Mouse (Mus musculus): ENCODE measurements around the gene Manba. TPM values are rescaled to one million over a fixed set of nuclear protein-coding genes. Genes with fewer than 3 reads are reported as not detected.
"Not testable (repeated sequence)": the region's sequence is repeated elsewhere in the genome, so short reads cannot be mapped to it uniquely, and the experiment has no call there.

The Manba gene
- 10 to 100 TPM in 1 of 2 experiments, 1 to 10 TPM in 1; 9.1 to 10.1 TPM for total RNA-seq (2021)
- long read RNA-seq, experiment 1, transcript Manba-201 (17 exons, 3,675 nt) = major isoform, 11 of 16 reads
- long read RNA-seq, experiment 1, partial matches to known transcripts = 5 of 16 reads
- long read RNA-seq, experiment 1, other reads (novel, unspliced or antisense) = 0 of 16 reads
- long read RNA-seq, experiment 2, transcript Manba-201 (17 exons, 3,675 nt) = major isoform, 6 of 7 reads
- long read RNA-seq, experiment 2, partial matches to known transcripts = 1 of 7 reads
- long read RNA-seq, experiment 2, other reads (novel, unspliced or antisense) = 0 of 7 reads

DNA sequence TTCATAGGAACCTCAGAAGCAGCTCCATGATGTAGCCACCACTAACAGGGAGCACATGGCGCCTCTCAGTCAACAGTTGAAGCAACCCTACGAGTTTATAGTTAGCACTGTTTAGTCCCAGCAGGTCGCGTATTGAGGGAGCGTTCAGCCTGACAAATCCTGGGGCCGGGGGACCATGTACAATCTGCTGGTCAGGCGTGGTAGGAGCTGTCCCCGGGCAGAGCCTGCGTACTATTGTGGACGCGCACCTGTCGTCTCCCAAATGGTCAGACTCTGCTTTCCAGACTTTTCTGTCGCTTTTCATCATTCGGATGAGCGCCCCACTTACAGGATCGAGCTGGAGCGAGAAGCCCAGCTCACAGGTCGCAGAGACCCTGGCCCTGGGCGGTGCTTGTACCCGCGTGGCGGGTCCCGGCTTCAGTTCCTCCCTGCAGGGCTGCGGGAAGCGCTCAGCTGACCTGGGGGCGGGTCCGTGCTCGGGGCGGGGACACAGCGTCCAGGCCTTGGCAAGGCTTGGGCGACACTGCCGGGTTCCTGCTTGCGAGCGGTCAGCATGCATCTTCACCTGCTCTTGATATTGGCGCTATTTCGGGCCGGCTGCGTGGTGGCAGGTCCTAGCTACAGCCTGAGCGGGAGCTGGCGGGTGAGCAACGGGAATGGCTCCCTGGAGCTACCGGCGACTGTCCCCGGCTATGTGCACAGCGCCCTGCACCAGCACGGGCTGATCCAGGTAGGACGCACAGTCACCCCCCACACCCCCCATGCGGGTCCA lies at the start of gene Manba:
TSS of gene Manba (plus strand) at position 484 of the 772 bp plus-strand sequence.
- peak; percentile 61 to 75 for DNase-seq (ENCODE audit: low spot score in 2 of 2)

DNA sequence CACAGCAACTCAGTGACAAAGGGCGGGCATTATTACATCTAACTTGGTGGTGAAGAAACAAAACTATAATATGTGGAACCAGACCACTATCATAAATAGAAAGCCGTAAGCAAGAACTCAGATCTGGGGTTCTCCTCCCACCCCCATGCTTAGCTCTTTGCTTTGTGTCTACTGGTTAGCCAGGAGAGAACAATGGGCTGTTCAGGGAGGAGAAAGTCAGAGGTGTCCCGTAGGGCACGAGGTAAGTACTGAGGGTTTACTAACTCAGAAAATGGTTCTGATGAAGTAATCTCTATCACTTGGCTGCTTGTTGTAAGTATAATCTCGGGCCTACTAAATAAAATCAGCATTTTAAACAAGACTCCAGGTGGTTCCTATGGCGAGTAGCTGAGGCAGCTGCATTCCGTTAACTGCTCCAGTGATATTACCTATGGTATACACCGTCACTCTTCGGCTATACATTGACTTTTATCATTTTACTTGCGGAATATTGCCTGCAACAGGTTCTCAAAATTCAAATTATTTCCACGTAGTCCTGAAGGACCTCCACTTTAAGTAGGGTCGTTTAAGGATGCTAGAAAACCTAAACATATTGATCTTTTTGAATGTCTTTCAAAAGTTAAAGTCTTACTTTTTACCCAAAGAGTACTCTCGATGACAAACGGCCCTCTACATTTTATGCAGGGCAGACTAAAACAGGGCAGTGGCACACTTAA lies 48.4 kb upstream of the Manba start:
- DNase-seq (ENCODE audit: low spot score in 2 of 2) = no peak

DNA sequence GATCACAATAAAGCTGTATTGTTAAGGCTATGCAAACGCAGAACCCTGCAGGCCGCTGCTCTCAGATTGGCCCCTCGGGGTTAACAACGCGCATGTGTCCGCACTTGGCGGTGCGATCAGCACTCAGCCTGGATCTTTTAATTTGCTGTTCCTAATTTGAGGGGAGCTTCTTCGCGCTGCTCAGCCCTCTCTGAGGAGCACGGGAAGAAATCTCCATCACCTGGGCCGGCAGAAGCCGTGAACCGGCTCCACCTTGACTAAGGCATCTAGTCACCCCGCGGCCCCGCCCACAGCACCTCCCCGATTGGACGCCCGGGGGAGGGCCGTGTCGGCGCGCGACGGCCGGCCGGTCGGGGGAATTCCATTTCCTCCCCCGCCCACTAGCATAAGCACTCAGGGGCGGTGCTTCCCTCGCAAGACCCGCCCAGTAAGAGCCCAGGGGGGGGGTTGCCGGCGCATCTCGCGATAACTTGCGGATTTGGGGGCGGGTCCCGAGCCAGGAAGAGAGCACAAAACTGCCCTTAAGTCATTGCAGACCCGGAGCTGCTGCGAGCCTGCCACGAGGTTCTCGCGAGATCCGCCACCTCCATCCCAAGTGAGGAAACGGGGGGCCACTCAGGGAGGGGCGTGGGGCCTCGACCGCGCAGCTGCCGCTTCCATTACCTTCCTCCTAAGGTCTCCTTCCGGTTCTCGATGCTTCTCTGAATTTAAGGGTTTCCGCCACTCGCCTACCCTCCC lies 47.5 kb upstream of the Manba start, which contains the start of gene Ube2d3:
TSS of gene Ube2d3 (plus strand) at position 392 of the 738 bp plus-strand sequence.
- DNase-seq (ENCODE audit: low spot score in 2 of 2) = peak; percentile 97 to 99

GRCm38 (mm10) chr3:135438531-135438912 lies 46.9 kb upstream of the Manba start:
- DNase-seq (ENCODE audit: low spot score in 2 of 2) = peak; percentile 91 to 92

- peak; percentile 61 to 77 for DNase-seq (ENCODE audit: low spot score in 2 of 2)
Measured at GRCm38 (mm10) chr3:135438913-135439531, 46.4 kb upstream of the Manba start.

- no peak for DNase-seq (ENCODE audit: low spot score in 2 of 2)
Measured at GRCm38 (mm10) chr3:135439651-135440050, 45.8 kb upstream of the Manba start.

DNA sequence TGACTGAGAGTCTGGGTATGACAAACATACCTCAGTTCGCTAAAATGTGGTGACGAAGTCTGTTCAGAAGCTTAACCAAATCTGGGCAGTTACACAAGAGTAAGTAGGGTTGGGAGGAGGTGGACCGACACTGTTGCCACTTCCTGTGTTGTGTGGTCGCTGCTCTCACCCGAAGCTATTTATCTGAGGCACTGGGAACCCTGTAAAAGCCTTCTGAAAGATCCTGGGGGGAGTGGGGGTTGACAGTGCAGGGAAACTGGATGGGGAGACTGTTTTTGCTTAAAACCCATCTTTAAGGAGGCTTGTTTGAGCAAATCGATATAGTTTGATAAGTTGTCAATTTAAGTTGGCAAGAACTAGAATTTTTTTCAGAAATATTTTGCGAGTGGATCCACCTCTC lies 45.2 kb upstream of the Manba start:
- peak in 1 of 2 experiments; percentile 19 for DNase-seq (ENCODE audit: low spot score in 2 of 2)

- DNase-seq (ENCODE audit: low spot score in 2 of 2) = no peak
Measured at GRCm38 (mm10) chr3:135440621-135441020, 44.8 kb upstream of the Manba start.

DNA sequence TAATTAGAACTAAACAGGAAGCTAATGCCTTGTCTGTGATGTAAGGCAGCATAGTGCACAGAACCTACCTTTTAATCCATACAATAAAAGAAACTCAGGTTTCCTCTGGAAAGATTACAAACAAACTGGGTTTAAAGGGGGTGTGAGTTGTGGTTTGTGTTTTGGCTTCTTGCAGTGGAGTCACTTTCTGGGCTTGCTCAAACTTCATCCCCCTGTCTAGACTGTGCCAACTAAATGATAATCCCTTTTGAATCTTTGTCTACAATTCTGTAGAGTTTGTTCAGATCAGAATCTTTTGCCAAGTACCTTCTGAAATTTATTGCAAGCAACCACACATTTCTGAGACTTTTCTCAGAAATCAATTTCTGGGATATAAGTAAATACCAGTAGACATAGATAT lies 40.5 kb upstream of the Manba start:
- no peak for DNase-seq (ENCODE audit: low spot score in 2 of 2)

DNA sequence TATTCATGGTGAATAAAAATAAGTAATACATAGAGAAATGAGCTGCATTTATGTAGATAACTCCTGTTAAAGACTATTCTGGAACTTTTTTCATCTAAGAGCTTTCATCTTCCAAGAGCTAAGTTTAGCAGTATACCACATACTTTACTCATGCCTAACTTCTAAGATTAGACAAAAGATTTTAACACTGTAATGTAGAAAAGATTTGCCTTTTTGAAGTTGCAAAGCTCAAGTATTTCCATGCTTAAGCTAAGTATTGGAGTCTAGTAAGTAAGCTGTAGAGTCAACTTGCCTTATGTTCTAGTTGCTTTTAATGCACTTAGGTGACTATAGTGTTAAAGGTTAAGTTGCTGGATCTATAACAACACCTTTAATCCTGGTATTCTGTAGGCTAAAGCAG lies 26.4 kb upstream of the Manba start:
- DNase-seq (ENCODE audit: low spot score in 2 of 2) = no peak

GRCm38 (mm10) chr3:135468402-135468801 lies 17.0 kb upstream of the Manba start:
- no peak for DNase-seq (ENCODE audit: low spot score in 2 of 2)

- DNase-seq (ENCODE audit: low spot score in 2 of 2) = no peak
Measured at GRCm38 (mm10) chr3:135469146-135469545, 16.3 kb upstream of the Manba start.

GRCm38 (mm10) chr3:135469974-135470373 lies 15.4 kb upstream of the Manba start:
- DNase-seq (ENCODE audit: low spot score in 2 of 2) = peak; percentile 79 to 84

DNA sequence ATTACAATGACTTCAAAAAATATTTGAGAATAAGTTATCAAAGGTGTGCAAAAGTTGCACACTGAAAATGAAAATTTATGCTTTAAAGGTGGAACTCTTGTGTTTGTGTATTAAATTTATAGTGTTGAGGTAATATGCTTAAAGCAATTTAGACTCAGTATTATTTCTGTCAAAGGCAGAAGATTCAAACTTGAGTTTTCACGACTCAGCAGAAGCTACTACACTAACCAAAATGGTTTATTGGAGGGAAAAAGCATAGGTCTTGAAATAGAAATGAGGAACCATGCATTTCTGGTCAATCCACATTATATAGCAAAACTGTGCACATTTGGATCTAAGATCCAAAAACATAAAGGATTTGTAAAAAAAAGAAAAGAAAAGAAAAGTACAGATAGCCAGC lies 14.6 kb upstream of the Manba start:
- DNase-seq (ENCODE audit: low spot score in 2 of 2) = no peak

DNA sequence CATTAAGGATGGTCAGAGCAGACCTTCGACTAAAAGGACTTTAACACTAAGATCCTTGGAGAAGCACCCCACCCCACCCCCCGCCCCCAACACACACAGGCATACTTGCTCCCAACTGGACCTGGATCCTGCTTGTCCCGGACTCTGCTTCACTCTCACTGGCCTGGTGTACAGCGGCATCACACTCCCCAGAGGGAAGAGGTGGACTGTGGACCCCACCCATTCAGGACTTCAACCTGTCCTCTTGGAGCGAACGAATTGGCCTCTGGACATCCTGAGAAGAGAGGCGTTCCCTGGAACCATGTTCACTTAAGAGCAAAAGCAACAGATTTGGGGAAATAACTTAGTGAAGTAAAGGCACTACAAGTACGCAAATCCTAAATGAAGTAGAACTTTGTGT lies 10.4 kb upstream of the Manba start:
- no peak for DNase-seq (ENCODE audit: low spot score in 2 of 2)

GRCm38 (mm10) chr3:135476286-135476685 lies 9.1 kb upstream of the Manba start:
- DNase-seq (ENCODE audit: low spot score in 2 of 2) = peak in 1 of 2 experiments; percentile 21

DNA sequence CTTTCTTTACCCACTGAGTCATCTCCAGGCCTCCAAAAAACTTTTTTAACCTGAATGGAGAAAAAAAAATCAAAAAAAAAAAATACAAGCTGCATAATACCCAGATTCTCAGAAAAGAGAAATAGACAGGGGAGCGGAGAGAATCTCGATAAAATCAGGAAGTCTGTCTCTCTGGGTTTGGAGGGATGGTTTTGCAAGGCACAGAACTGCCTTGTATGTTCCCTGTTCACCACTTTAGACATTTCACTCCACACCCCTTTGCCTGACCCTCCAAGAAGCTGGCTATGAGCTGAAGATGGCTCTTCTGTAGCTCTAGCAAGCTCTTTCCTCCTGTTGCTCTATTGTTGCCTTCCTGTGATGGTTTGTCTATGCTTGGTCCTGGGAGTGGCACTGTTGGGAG lies 8.4 kb upstream of the Manba start:
- DNase-seq (ENCODE audit: low spot score in 2 of 2) = no peak

DNA sequence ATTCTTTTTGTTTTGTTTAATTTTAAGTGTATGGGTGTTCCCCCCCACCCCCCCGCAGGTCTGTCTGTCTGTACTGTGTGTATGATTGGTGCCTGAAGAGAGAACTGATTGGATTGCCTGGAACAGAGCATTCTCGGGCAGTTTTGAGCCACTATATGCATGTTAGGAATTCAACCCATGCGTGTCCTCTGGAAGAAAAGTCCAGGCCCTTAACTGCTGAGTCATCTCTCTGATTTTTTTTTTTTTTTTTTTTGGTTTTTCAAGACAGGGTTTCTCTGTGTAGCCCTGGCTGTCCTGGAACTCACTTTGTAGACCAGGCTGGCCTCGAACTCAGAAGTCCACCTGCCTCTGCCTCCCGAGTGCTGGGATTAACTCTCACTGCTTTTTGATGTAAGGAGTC lies 6.3 kb upstream of the Manba start:
- not testable (repeated sequence) for DNase-seq (ENCODE audit: low spot score in 2 of 2)

GRCm38 (mm10) chr3:135480767-135481166 lies 4.6 kb upstream of the Manba start:
- no peak for DNase-seq (ENCODE audit: low spot score in 2 of 2)

DNA sequence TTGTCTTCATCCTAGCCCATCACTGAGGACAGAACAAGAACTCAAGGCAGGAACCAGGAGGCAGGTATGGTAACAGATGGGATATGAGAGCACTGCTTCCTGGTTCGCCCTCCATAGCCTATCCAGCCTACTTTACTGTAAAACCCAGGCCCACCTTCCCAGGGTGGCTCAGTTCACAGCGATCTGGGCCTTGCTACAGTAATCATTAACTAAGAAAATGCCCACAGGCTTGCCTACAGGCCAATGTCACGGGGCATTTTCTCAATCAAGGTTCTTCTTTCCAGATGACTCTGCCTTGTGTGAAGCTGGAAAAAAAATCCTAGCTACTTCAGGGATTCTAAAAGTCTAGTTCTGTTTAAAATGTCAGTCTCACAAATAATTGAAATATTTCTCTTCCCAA lies 3.8 kb upstream of the Manba start:
- DNase-seq (ENCODE audit: low spot score in 2 of 2) = no peak

- not testable (repeated sequence) for DNase-seq (ENCODE audit: low spot score in 2 of 2)
Measured at GRCm38 (mm10) chr3:135484650-135485049, 761 bp upstream of the Manba start.

All from left cerebral cortex, adult 18-20 months (tissue).